Mouse (Mus musculus): ENCODE data around the gene Baiap2.

The Baiap2 gene

GRCm38 (mm10) chr11:120041191-120042123, 98.9 kb downstream of the Baiap2 start:
- DNase-seq (ENCODE audit: low read depth, low spot score): no peak

- DNase-seq (ENCODE audit: low read depth, low spot score): no peak
These were observed 99.7 kb downstream of the Baiap2 start for GRCm38 (mm10) chr11:120042141-120042838.

GRCm38 (mm10) chr11:120045341-120045740, 102.8 kb downstream of the Baiap2 start:
- no peak for DNase-seq (ENCODE audit: low read depth, low spot score)

GRCm38 (mm10) chr11:120045839-120046552, 103.4 kb downstream of the Baiap2 start:
- DNase-seq (ENCODE audit: low read depth, low spot score): no peak

- DNase-seq (ENCODE audit: low read depth, low spot score): no peak
These were observed 104.1 kb downstream of the Baiap2 start, which contains the start of gene Aatk for GRCm38 (mm10) chr11:120046553-120047191. TSS of gene Aatk (minus strand) at chr11:120047167.

- DNase-seq (ENCODE audit: low read depth, low spot score): no peak
These were observed 105.1 kb downstream of the Baiap2 start for GRCm38 (mm10) chr11:120047531-120048251.

- no peak for DNase-seq (ENCODE audit: low read depth, low spot score)
These were observed 105.6 kb downstream of the Baiap2 start for GRCm38 (mm10) chr11:120048252-120048556.

GRCm38 (mm10) chr11:120049067-120049466, 106.5 kb downstream of the Baiap2 start:
- DNase-seq (ENCODE audit: low read depth, low spot score): no peak

GRCm38 (mm10) chr11:120051124-120051811, 108.7 kb downstream of the Baiap2 start:
- DNase-seq (ENCODE audit: low read depth, low spot score): no peak

- DNase-seq (ENCODE audit: low read depth, low spot score): no peak
These were observed 109.7 kb downstream of the Baiap2 start for GRCm38 (mm10) chr11:120052274-120052673.

- no peak for DNase-seq (ENCODE audit: low read depth, low spot score)
These were observed 111.3 kb downstream of the Baiap2 start for GRCm38 (mm10) chr11:120053846-120054245.

GRCm38 (mm10) chr11:120055953-120056732, 113.6 kb downstream of the Baiap2 start:
- DNase-seq (ENCODE audit: low read depth, low spot score): no peak
